Mouse (Mus musculus) 3T3-L1 (cell line): ENCODE measurements around the gene Nrap.
A peak's percentile ranks its signal among the peaks of the same experiment; 100 is the strongest.

ENCODE experiments used
- DNase-seq: peaks from one replicate; pipeline ENCODE4 v3.0.0-alpha.2; 2015; ENCODE audit warnings: low read depth, low spot score

The Nrap gene

DNA sequence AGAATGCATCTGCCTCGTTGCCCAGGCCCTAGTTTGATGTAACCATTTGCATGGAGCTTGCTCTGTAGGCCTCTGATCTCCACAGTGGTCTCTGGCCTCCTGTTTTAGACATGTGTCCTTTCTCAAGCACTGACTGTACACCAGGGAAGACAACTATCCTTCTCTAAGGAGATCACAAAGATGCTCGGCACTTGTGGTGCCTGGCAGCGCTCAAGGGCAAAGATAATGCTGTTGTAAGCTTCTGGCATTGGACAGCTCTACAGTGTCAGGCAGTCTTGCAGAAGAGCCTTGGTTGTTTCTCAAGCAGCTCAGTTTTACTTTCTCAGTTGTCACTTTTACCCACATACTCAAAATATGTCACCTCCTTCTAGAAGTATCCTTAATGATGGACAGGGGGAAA lies 73.3 kb downstream of the Nrap start:
- DNase-seq: no peak

DNA sequence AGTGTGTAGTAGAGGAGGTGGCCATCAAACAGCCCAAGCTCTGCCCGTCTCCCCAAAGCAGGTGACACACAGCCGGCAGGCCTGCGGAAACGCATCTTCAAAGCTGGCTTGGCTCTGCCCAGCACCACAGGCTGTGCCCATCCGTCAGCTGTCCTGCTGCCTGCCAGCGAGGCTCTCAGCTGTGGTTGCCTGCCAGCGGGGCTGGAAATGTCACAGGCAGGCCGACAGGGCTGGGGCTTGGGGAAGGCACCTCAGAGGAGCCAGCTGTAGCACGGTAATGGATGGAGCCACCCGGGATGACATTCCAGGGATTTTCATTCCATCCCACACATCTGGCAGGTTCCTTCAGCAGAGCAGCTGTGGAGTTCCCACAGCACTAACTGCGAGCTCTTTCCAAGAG lies 89.0 kb downstream of the Nrap start:
- no peak for DNase-seq

DNA sequence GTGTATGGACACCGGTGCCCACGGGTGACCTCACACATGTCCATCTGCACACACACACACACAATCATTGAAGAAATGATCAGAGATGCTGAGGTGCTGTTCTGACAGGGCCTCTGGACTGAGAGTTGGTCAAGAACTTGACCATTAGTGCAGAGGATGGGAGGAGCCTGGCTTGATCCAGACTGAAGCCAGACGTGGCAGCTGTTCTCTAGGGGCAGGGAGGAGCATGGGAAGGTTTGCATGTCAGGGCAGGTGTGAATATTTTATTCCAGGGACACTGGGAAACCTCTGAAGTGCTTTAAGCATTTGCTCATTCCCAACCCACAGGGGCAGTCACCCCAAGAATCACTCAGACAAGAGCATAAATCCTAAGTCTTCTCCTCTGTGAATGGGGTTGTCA lies 92.6 kb downstream of the Nrap start:
- DNase-seq: no peak

DNA sequence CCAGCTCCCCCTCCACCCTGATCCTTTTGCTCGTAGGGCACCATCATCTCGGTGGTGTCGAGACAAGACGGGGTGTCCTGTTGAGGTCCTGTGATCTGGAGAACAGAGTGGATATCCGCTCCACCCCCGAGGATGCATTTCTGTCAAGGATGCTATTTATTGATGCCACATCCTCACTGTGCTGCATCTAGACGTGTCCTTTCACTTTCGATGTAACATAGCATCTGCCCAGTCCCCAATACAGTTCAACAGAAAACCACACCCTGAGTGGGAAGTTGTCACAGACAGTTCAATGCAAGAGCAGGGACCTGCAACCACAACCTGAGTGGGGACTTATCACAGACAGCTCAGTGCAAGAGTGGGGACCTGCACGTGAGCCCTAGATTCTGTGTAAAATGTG lies 93.2 kb downstream of the Nrap start:
- DNase-seq: no peak

DNA sequence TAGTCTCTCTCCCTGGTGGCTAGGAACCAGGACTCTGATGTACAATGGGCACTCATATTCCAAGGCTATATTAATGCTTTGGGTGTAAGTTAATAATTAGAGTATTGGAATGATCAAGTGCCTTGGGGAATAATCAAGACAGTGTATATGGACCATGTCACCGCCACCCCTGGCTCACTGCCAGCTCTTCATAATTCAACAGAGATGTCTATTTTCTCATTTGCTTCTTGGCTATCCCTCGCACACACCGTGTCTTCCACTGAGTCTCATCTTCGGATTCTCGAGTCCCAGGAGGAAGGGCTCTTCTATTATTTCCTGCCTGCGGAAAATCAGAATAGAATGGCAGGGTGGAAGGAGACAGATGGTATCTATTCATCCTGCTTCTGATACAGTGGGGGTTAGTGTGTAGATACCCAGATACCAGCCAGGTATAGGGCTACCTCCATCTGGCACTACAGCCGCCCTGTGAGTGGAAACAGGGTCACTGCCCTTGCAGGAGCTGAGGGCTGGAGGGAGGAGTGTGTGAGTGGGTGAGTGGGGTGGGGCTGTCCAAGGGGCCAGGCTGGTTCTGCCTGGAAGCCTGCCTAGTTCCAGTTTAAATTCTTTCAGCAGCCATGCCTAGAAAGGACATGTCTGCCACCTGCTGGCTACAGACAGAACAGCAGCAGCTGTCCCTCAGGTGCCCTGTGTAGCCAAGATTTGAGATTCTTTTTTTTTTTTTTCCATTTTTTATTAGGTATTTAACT lies 95.0 kb downstream of the Nrap start:
- DNase-seq: peak; percentile 90

DNA sequence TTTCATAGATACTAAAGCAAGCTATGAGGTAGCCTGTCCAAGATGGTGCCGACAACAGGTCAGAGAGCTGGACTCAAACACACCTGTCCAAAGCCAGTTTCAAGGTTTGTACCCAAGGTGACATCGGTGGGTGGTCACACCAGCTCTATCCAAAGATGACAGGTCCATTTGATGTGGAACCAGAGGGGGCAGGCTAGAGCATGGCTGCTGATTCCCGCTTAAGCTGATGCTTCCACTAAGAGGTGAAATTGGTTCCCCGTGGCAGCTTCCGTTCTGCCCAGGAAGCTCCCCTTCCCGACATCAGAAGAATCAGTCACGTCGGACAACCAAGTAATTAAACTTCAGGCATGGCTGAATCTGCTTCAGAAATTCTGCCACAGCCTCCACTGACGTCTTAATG lies 97.5 kb downstream of the Nrap start:
- DNase-seq: no peak

DNA sequence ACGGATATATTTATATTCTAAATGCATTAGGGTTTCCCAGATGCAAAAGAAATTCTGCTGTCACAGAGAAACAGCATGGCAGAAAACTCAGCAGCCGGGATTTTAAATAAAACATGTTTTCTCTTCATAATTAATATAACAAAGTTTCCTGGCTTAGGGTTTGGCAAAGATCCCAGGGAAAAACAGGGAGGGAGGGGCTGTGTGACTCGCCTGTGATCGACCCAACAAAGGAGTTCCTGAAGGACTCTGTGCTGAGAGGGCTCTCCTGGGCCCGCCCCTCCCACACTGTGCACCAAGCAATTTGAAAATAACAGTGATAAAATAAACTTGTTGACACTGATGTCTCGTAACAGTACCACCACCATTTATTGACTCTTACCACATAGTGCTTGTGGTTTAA lies 97.9 kb downstream of the Nrap start:
- peak; percentile 31 for DNase-seq

DNA sequence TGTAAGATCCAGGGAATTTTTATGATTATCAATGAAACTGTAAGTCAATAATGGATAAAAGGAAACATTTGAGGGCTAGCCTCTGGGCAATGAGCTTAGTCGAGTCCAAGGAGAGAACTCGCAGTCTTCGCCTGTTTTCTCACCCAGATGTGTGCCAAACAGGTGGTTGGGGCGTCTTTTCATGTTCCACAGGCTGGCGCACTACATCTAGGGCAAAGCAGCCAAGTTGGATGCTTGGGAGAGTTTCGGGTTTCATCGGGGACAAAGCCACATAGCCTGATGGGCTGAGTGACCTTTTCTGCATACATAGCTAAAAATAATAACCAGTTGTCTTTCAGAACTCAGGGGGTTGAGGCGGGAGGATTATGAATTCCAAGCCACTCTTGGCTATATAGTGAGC lies 100.2 kb downstream of the Nrap start:
- no peak for DNase-seq

DNA sequence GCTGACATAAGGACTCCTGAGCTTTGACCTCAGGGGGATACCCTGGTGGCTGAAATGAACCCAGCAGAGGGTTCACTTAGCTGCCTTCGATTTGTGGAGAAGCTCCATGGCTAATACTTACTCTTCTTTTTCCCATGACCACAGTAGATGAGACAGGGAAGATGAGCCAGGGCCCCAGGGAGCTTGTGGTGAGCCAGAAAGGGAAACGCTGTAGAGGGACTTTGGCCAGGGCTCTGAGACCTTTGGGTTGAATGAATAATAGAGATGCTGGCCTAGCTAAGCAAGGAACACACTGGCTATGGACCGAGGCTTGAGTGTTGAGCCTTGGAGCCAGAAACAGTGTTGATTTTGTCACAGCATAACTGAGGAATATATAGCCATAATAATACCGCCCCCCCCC lies 101.4 kb downstream of the Nrap start:
- DNase-seq: peak; percentile 50

DNA sequence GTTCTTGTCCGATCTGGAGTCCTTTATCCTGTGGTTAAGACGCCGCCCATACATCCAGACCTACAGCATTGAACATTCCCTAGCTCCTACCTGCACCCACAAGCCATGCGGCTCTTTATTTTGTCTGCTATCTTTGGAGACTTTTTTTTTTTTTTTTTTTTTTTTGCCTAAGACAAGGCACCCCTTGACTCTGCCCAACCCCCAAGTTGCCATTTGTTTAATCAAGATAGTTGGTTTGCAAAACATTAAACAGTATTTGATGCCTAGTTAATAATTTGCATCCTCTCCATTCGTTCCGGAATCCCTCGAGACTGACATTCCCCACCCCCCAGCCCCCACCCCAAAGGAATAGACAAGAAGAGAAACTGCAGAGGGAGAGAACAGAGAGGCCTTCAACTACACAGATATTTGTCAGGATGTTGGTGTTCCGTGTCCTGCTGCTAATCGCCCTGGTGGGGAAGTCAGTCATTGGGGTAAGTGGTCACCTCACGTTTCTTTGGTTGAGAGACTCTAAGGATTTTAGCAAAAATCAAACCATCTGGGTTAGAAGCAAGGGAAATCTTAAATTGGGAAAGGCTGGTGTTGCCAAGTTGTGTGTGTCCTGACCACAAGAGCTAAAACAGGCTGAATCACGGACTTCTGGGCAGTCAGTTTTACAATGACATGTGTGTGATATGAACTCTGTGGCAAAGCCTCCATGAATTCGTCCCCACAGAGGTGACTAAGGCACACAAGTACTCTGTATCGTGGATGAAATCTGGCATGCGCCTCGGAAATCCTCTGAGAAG lies 102.1 kb downstream of the Nrap start:
- DNase-seq: peak; percentile 77

DNA sequence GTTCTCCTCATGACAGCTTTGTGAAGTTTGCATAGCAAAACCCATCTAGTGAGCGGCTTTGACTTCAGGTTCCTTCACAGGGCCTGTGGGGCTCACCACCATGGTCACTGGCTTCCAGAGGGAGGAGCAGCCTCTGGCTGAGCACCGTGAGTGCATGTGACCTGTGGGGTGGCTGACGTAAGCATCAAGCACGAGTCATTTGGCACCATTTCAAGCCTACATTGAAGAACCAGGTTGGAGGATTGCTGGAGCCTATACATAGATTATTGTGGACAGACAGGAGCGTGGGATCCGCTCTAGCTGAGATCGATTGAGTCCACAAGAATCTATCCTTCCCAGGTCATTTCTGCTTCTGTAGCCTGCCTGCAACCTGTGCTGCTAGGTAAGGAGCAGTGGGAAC lies 103.0 kb downstream of the Nrap start, which contains the start of gene Habp2:
Gene Habp2, plus strand, starts transcription at position 272 of the 400 bp plus-strand sequence.
- peak; percentile 76 for DNase-seq

DNA sequence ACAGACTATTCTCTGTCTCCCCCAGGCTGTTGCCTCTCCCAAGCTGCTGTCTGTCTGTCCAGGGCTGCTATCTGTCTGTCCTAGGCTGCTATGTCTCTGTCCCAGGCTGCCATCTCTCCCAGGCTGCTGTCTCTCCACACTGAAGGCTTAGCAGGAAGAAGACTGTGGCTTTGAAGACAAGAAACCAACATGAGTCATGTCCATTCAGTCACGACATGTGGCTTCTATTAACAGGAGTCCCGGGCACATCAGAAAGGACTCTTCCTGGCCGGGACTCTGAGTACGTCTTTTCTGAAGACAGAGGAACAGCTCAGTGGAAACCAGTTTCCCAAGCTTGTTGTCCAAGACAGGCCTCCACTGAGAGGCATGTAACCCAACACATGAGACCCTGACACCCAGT lies 104.6 kb downstream of the Nrap start:
- peak; percentile 88 for DNase-seq

DNA sequence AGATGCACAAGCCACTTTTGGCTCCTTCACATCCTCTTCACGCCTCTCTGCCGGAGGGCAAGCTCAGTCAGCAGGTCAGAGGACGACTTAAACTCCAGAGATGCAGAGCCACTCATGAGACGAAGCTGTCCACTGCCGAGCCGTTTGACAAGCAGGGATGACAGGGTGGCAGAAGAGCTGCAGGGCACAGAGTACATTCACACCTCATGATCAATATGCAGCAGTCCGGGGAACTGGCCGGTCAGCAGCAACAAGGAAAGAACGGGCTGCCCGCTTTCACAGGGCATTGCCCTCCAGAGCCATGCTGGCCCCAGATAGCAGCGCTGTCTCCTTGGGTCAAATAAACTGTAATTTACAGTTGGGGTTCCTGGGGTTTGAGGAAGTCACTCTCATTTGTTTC lies 111.5 kb downstream of the Nrap start:
- no peak for DNase-seq

DNA sequence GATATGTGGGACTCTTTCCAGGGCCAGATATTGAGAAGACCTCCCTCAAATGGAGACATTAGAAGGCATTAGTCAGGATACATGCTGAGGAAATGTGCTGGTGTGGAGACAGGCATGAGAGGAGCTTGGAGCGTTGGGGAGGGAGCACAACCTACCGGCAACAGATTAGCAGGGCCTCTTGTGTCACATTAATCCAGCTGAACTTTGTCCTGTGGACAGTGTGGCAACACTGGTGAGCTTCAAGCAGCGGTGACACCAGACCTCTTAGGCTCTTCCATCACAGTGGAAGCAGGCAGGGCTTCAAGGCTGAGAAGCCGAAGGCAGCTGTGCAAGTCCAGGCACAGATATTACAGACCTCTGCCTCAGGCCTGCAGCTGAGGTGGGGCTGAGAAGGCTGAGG lies 111.9 kb downstream of the Nrap start:
- DNase-seq: no peak

DNA sequence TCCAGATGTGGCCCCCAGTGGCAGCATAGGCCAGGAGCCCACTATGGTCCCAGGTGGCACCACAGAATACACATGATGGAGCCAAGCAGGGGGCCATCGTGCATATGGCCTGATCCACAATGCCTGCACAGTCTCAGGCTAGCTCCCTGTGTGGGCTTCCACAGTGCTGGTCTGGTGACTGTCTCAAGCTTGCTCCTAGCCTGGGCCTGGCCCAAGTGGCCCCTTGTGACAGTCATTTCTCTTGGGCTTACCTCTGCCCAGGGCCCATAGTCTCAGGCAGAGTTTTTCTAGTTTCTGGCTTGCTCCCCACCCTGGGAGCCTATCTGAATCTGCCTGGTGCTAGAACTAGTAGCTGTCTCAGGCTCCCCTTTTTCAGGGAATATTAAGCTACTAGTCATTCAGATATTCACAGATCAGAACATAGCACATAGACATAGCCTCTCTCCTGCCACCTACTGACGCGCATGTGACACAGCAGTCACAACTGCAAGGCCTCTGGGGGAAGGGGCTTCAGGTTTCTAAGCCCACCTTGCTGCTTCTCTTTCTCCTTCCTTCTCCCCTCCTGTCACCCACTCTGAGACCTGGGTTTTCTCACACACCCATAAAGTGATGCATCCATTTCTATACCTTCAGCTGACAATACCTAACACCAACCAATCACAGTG lies 112.6 kb downstream of the Nrap start:
- DNase-seq: no peak

DNA sequence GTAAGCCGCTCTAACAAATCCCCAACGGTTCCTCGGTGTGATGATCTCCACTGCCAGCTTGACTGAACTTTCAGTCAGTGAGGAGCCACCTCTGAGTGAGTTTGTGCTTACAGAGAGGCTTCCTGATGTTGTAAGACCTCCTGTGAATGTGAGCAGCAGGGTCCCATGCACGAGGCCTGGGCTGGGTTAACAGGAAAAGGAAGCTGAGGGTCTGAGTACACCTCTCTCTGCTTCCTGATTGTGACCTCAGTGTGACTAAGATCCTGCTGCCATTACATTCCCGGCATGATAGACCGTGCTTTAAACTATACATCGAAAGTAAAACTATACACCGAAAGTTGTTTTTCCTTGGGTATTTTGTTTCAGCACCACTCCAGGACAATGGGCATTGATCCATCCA lies 117.8 kb downstream of the Nrap start:
- DNase-seq: no peak
